Mouse (Mus musculus) neural tube, embryonic 11.5 days (tissue): ENCODE measurements around the gene Itgb2l. TPM values are rescaled to one million over a fixed set of nuclear protein-coding genes. Genes with fewer than 3 reads are reported as not detected.

Source experiments
- ATAC-seq: fragments of 200-750 bp; cut with Nextera tagmentation; 2 replicates; pipeline ENCODE4 v1.8.0; 2017; ENCODE audit warnings: moderate number of reproducible peaks, mild to moderate bottlenecking, moderate TSS enrichment, moderate library complexity; ENCODE audit not compliant: insufficient read depth, low FRiP score, low TSS enrichment
- DNase-seq: peaks from one replicate; pipeline ENCODE4 v3.0.0-alpha.2; 2015; ENCODE audit warnings: low spot score
- H3K27ac ChIP-seq: fragments of 300-500 bp; sonication (generic); 2 replicates; pipeline ENCODE4 v1.5.1; 2014; ENCODE audit warnings: low read depth, mild to moderate bottlenecking, low read length
- H3K27me3 ChIP-seq: fragments of 300-500 bp; sonication (generic); 2 replicates; pipeline ENCODE4 v1.6.1; 2014; ENCODE audit warnings: mild to moderate bottlenecking, low read length, mixed read lengths; ENCODE audit not compliant: control insufficient read depth, insufficient read depth
- H3K36me3 ChIP-seq: fragments of 300-500 bp; sonication (generic); 2 replicates; pipeline ENCODE4 v1.6.1; 2014; ENCODE audit warnings: mild to moderate bottlenecking, low read length, moderate library complexity, mixed read lengths; ENCODE audit not compliant: control insufficient read depth, insufficient read depth
- H3K4me1 ChIP-seq: fragments of 300-500 bp; sonication (generic); 2 replicates; pipeline ENCODE4 v1.6.1; 2014; ENCODE audit warnings: low read length, mixed read lengths; ENCODE audit not compliant: control insufficient read depth, insufficient read depth
- H3K4me2 ChIP-seq: fragments of 300-500 bp; sonication (generic); 2 replicates; pipeline ENCODE4 v1.6.1; 2014; ENCODE audit warnings: low read depth, mild to moderate bottlenecking, moderate library complexity
- H3K4me3 ChIP-seq: fragments of 300-500 bp; sonication (generic); 2 replicates; pipeline ENCODE4 v1.5.1; 2014; ENCODE audit warnings: low read depth, low read length
- H3K9ac ChIP-seq: fragments of 300-500 bp; sonication (generic); 2 replicates; pipeline ENCODE4 v1.6.1; 2014; ENCODE audit warnings: mild to moderate bottlenecking, low read length
- H3K9me3 ChIP-seq: fragments of 300-500 bp; sonication (generic); 2 replicates; pipeline ENCODE4 v1.6.1; 2016; ENCODE audit warnings: low read length; ENCODE audit not compliant: control insufficient read depth
- WGBS: fragments of 180-500 bp; shearing (Covaris S2); extraction: QIAGEN DNeasy Blood & Tissue Kit; methylation state at CpG from one replicate; pipeline ENCODE4 v1.1.7; 2014; 5-methylcytosine and 5-hydroxymethylcytosine counted together
- polyA plus RNA-seq: library from polyadenylated mRNA; unstranded; fragments of >200 nt; fragmentation: Nextera tagmentation; extraction: Ambion mirVana; gene quantifications from 2 replicates; pipeline ENCODE4 v1.2.1, GENCODE M21; 2014

The Itgb2l gene
- polyA plus RNA-seq, 1 experiment from 2014 or later: not detected

DNA sequence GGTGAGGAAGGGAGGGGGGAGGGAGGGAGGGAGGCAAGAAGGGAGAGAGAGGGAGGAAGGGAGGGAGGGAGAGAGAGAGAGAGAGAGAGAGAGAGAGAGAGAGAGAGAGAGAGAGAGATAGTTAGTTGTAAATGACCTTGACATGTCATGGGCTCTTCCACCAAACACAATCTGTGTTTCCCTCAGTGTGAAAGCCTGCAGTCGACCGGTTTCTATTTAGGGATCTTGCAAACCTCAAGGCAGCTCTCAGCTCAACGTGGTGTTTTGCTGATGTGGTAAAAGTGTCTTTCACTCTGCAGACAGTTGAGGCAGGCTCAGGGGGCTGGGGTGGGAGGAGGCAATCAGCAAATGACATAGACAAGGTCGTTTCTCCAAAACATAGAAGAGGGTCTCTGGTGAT, 37.1 kb downstream of the Itgb2l start:
- 81% methylated on average over 4 of the region's 4 CpGs for WGBS
- Histone ChIP-seq H3K36me3 (no peaks in the 10 kb centered on the region), H3K4me3 (no peak overlapping the region), H3K27ac (no peak overlapping the region), H3K4me2 (no peak overlapping the region), H3K9ac (no peak overlapping the region), H3K9me3 (no peaks in the 10 kb centered on the region), H3K27me3 (no peaks in the 10 kb centered on the region), H3K4me1 (no peaks in the 10 kb centered on the region)
- ATAC-seq (no peak), DNase-seq (no peak)

DNA sequence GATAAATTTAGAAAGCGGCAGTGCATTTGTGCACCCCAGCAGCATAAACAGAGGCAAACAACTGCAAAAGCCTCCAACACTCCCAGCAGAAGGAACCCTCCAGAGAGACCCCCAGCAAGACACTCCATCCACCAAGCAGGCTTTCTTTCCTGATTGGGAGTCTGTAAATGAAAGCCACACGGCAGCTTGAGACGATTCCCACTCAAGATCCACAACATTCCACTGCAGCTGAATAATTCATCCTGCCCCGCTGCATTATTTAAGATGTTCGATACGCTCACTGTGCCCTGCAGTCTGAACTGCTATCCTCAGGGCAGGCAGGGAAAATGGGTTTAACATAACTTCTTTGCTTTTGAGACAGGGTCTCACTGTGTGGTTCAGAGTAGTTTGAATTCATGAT, 41.1 kb downstream of the Itgb2l start:
- WGBS: 80% methylated on average over 6 of the region's 6 CpGs
- no peak for DNase-seq

DNA sequence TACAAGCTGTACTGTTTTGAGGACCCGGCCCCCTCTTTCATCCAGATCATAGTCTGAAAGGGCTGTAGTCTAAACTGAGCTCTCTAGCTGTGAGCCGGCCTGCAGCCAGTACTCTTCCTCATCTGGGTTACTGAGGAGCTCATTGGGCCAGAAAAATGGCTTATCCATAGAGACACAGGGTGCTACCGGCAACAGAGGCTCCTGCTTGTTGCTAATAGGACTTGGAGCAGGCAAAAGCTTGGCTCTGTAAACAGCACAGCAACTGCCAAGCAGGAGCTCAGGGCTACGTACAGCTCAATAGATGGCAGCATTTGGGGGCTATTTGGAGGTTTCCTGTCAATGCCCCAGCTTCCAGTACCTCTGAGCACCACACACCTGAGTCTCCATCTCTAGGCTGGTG, 43.4 kb downstream of the Itgb2l start:
- Histone ChIP-seq H3K4me2 (no peak overlapping the region), H3K27ac (no peak overlapping the region)
- no peak for ATAC-seq

More for the DNA sequence above, 41.1 kb downstream of the Itgb2l start:
- Histone ChIP-seq H3K27ac (no peak overlapping the region), H3K27me3 (no peaks in the 10 kb centered on the region), H3K9me3 (no peaks in the 10 kb centered on the region), H3K4me3 (no peak overlapping the region), H3K4me2 (no peak overlapping the region), H3K36me3 (no peaks in the 10 kb centered on the region), H3K9ac (no peak overlapping the region), H3K4me1 (no peaks in the 10 kb centered on the region)
- ATAC-seq: no peak

DNA sequence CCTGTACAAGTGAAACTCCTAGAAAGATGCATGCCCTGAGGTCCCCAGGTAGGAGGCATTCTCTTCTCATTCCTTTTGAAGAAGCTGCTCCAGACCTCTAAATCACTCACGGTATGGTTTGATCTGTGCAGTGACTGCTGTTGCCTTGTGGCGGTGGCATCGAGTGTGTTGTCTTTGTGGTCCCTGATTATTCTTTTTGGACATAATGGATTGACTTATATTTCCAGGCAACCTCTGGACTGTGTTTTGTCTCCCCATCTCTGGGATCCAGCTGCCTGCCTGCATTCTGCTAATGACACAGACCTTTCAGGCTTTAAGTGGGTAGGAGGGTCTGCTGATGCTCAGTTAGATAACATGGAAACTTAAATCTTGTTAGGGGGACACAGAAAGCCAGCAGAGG, 44.6 kb downstream of the Itgb2l start:
- H3K9me3 ChIP-seq: no peaks in the 10 kb centered on the region
- no peak overlapping the region for H3K4me3 ChIP-seq
- no peaks in the 10 kb centered on the region for H3K4me1 ChIP-seq
- no peak overlapping the region for H3K9ac ChIP-seq
- H3K36me3 ChIP-seq: no peaks in the 10 kb centered on the region
- DNase-seq (no peak), ATAC-seq (no peak)
- no peaks in the 10 kb centered on the region for H3K27me3 ChIP-seq
- whole genome bisulfite sequencing: 86% methylated on average over 3 of the region's 3 CpGs
- no peak overlapping the region for H3K4me2 ChIP-seq
- no peak overlapping the region for H3K27ac ChIP-seq

More for the DNA sequence above, 43.4 kb downstream of the Itgb2l start:
- Histone ChIP-seq H3K27me3 (no peaks in the 10 kb centered on the region), H3K9me3 (no peaks in the 10 kb centered on the region), H3K4me1 (no peaks in the 10 kb centered on the region), H3K4me3 (no peak overlapping the region), H3K9ac (no peak overlapping the region), H3K36me3 (no peaks in the 10 kb centered on the region)
- WGBS: 81% methylated on average over 4 of the region's 4 CpGs
- DNase-seq: no peak

DNA sequence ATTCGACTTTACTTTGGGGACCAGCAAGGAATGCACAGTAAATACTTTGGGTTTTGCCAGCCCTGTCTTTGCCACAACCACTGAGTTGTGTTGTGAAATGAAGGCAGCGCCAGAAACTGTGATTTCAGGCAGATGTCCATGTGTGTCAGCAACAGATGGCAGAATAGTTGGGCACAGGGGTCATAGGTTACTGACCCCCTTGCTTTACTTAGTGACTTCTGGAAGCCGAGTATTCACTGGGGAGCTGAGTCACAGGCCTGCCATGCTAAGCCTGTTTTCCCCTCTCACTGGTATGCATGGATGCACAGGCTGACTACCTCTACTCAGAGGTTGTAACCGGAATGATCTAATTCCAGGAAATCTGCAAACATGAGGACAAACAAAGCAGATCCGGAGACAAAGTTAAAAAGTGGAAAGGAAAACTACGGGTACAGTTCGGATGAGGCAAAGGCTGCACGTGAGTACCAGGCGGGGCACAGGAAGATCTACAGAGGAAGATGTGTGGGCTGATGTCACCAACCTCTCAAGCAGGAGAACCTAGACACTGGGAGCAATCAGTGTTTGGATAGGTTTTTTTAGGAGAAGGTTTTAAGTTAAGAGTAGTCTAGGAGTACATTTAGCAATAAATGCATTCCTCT, 47.3 kb downstream of the Itgb2l start:
- ATAC-seq (no peak), DNase-seq (no peak)
- Histone ChIP-seq H3K27me3 (no peaks in the 10 kb centered on the region), H3K27ac (no peak overlapping the region), H3K4me1 (no peaks in the 10 kb centered on the region), H3K36me3 (no peaks in the 10 kb centered on the region), H3K9ac (no peak overlapping the region), H3K4me3 (no peak overlapping the region), H3K9me3 (no peaks in the 10 kb centered on the region), H3K4me2 (no peak overlapping the region)
- 64% methylated on average over 9 of the region's 9 CpGs for WGBS

DNA sequence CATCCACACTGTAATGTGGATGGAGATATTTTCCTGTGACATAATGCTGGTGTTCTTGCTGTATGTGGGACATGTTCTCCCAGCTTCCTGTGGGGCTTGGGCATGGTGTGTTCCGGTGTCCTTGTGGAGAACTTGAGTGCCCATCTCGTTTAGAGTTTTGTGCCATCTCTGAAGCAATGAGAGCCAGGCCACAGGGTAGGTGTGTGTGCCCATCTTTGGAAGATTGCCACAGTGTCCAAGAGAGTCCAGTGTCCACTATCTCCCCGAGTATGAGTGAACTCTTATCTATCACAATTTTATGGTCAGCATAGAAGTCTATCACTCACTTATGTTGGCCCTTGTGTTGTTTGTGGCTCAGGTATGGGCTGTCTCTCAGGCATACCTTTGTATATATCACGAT, 47.9 kb downstream of the Itgb2l start:
- H3K36me3 ChIP-seq: no peaks in the 10 kb centered on the region
- H3K4me2 ChIP-seq: no peak overlapping the region
- no peaks in the 10 kb centered on the region for H3K9me3 ChIP-seq
- H3K9ac ChIP-seq: no peak overlapping the region
- H3K4me1 ChIP-seq: no peaks in the 10 kb centered on the region
- H3K4me3 ChIP-seq: no peak overlapping the region
- DNase-seq (no peak), ATAC-seq (no peak)
- WGBS: 79% methylated on average over 4 of the region's 4 CpGs
- no peaks in the 10 kb centered on the region for H3K27me3 ChIP-seq
- H3K27ac ChIP-seq: no peak overlapping the region

DNA sequence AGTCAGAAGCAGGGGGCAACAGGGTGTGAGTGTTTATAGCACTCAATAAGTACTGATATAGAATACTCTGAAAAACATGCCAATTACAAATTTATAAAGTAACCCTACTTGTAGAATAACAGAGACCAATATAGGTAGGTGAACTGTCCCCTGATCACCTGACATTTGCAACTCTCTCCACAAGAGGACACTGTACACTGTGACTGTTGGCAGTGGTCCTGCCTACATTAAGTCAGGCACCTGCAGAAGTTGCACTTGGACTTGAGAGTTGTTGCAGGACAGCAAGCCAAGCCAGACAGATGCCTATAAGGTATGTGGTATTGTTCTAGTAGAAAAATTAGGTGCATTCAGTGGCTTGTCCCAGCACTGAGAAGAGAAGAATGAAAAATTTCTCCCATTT, 52.3 kb downstream of the Itgb2l start:
- H3K9ac ChIP-seq: no peak overlapping the region
- DNase-seq: no peak
- H3K27me3 ChIP-seq: no peaks in the 10 kb centered on the region
- no peak for ATAC-seq
- no peak overlapping the region for H3K4me3 ChIP-seq
- H3K4me1 ChIP-seq: no peaks in the 10 kb centered on the region
- H3K36me3 ChIP-seq: no peaks in the 10 kb centered on the region
- H3K4me2 ChIP-seq: no peak overlapping the region
- H3K9me3 ChIP-seq: no peaks in the 10 kb centered on the region
- H3K27ac ChIP-seq: no peak overlapping the region

DNA sequence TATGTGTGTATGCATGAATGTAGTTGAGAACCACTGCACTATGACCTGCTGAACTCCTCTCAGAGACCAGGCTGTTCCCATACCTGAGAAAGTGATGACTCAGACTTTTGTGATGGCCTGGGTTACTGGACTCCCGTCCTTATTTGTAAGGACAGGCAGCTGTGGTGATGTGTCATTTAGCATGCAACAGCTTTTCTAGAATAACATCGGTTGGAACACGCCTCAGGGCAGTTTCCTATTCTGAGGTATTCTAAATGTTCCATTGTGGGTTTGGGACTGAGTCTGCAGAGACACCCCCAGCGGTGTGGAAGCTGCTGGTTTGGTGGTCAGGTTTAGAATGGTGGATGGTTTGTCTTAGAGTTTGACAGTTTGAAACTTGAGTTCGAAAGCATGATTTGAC, 54.9 kb downstream of the Itgb2l start:
- H3K4me3 ChIP-seq: no peak overlapping the region
- H3K9ac ChIP-seq: no peak overlapping the region
- WGBS: 84% methylated on average over 5 of the region's 5 CpGs
- no peak overlapping the region for H3K27ac ChIP-seq
- no peak overlapping the region for H3K4me2 ChIP-seq
- no peaks in the 10 kb centered on the region for H3K9me3 ChIP-seq
- no peaks in the 10 kb centered on the region for H3K4me1 ChIP-seq
- ATAC-seq (no peak), DNase-seq (no peak)
- no peaks in the 10 kb centered on the region for H3K27me3 ChIP-seq
- no peaks in the 10 kb centered on the region for H3K36me3 ChIP-seq

DNA sequence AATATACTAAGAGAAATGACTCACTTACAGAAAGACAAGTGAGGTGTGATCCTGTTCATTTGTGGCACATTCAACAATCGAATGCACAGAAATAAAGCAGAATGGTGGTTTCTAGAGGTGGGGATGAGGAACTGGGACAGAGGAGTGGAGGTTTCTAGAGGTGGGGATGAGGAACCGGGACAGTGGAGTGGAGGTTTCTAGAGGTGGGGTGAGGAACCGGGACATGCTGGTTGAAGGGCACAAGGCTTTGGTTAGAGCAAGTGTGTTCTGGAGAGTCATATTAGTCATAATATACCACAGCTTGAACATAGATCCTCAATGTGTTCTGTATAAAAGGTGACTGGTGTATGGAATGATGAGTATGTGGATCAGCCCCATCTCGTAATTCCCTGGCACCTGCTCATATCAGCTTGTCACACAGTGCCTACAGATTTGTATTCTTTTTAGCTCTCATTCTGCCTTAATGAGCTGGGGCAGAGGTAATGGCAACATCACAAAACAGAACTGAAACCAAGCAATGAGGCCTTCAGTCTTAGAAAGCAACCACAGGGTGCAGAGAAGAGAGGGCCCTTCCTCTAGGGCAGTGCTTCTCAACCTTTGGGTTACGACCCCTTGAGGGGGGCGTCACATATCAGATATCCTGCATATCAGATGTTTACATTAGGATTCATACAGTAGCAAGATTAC, 55.6 kb downstream of the Itgb2l start:
- Histone ChIP-seq H3K36me3 (no peaks in the 10 kb centered on the region), H3K27ac (no peak overlapping the region), H3K9me3 (no peaks in the 10 kb centered on the region), H3K4me2 (no peak overlapping the region), H3K4me1 (no peaks in the 10 kb centered on the region), H3K9ac (no peak overlapping the region), H3K27me3 (no peaks in the 10 kb centered on the region), H3K4me3 (no peak overlapping the region)
- WGBS: 90% methylated on average over 6 of the region's 6 CpGs
- ATAC-seq (no peak), DNase-seq (no peak)
